In the genomic region with DNA sequence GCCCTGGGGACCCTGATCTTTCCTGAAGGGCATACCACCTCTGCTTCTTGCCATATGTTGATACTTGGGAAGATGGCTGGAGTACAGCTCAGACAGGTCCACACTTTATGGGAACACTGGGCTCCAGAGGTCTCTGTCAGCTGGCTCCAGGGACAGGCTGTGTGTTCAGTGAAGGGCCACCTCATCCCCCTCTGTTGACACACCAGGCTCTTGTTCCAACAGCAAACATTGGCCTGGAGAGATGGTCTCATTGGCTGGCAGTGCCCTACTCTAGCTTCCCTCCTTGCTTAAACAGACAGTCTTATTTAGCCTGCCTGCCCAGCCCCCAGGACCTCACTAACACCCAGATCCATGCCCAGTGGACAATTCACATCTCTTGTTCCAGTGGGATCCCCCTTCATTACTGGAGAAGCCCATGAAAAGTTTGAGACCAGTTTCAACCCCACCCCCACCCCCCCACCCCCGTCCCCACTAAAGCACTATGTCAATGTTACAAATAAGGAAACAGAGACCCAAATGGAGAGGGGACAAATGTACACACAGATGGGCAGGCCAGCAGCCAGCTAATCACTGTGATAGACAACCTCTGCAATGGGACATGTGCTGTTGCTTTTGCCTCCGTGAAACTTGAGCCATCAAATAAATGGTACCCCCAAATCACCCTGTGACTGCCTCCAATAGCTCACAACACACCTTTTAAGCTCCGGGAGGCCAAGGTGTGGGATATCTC, we compare ENCODE assay signal across 23 mouse cellular contexts. TPM values are rescaled to one million over a fixed set of nuclear protein-coding genes. Genes with fewer than 3 reads are reported as not detected.
DNase-seq lines count a peak whose midpoint lies in the region; ATAC-seq and TF ChIP-seq lines count a peak whose summit lies in the region.
"Had no signal": no experiment of that assay in that cellular context is flagged by ENCODE, and none has a peak within 500 bp of the region (broad histone marks: within the 10 kb centered on the region; RNA-seq: fewer than 3 reads in every experiment).

No protein-coding gene starts in this region.

- TF ChIP-seq EP300 in lung, postnatal 0 days (IDR thresholded peaks at IDR 0.05) = no peak

- H3K27me3 ChIP-seq in lung, postnatal 0 days (replicated peaks; ENCODE audit: insufficient read depth, low read length) = no peaks in the 10 kb centered on the region
- H3K27me3 ChIP-seq in liver, embryonic 13.5 days = no peaks in the 10 kb centered on the region
- H3K27me3 ChIP-seq in stomach, embryonic 14.5 days (ENCODE audit: control insufficient read depth, insufficient read depth, low read length) = no peaks in the 10 kb centered on the region

- H3K36me3 ChIP-seq in lung, postnatal 0 days (ENCODE audit: insufficient read depth, low read length) = no peaks in the 10 kb centered on the region
- no peaks in the 10 kb centered on the region for H3K36me3 ChIP-seq in liver, embryonic 13.5 days
- H3K36me3 ChIP-seq in stomach, embryonic 14.5 days (ENCODE audit: control insufficient read depth, insufficient read depth, low read length) = no peaks in the 10 kb centered on the region
- H3K36me3 ChIP-seq: heart, embryonic 12.5 days; hindbrain, embryonic 13.5 days; kidney, embryonic 15.5 days had no signal

- H3K4me3 ChIP-seq in lung, postnatal 0 days (ENCODE audit: low read depth, low read length) = no peak overlapping the region
- no peak overlapping the region for H3K4me3 ChIP-seq in liver, embryonic 13.5 days (replicated peaks)
- H3K4me3 ChIP-seq in stomach, embryonic 14.5 days (ENCODE audit: low read depth, low read length) = no peak overlapping the region
- H3K4me3 ChIP-seq: erythroblast, embryonic 14.5 days; heart, embryonic 12.5 days; hindbrain, embryonic 13.5 days; kidney, embryonic 15.5 days had no signal

- H3K4me1 ChIP-seq in lung, postnatal 0 days (ENCODE audit: insufficient read depth, low read depth, low read length) = no peaks in the 10 kb centered on the region
- no peaks in the 10 kb centered on the region for H3K4me1 ChIP-seq in liver, embryonic 13.5 days (replicated peaks)
- H3K4me1 ChIP-seq in stomach, embryonic 14.5 days (ENCODE audit: control insufficient read depth, insufficient read depth, low read length) = no peaks in the 10 kb centered on the region
- H3K4me1 ChIP-seq: heart, embryonic 12.5 days had no signal

- no peaks in the 10 kb centered on the region for H3K9me3 ChIP-seq in lung, postnatal 0 days (ENCODE audit: low read length)
- no peaks in the 10 kb centered on the region for H3K9me3 ChIP-seq in liver, embryonic 13.5 days (replicated peaks)
- H3K9me3 ChIP-seq in stomach, embryonic 14.5 days (ENCODE audit: control insufficient read depth, low read depth, low read length) = no peaks in the 10 kb centered on the region
- H3K9me3 ChIP-seq: heart, embryonic 12.5 days; hindbrain, embryonic 13.5 days; kidney, embryonic 15.5 days had no signal

- ATAC-seq in lung, postnatal 0 days = peak; percentile 46; the same call in 1 of the 2 replicates
- ATAC-seq in liver, embryonic 13.5 days (ENCODE audit: low read depth) = peak; percentile 82
- 0 out of 2 replicates have a peak, but pooled peaks have one; percentile 42 for ATAC-seq in stomach, embryonic 14.5 days (ENCODE audit: insufficient number of reproducible peaks, insufficient read depth, low FRiP score, low read depth)

- no peak overlapping the region for H3K27ac ChIP-seq in lung, postnatal 0 days (ENCODE audit: low read length)
- H3K27ac ChIP-seq in liver, embryonic 13.5 days = no peak overlapping the region
- no peak overlapping the region for H3K27ac ChIP-seq in stomach, embryonic 14.5 days (ENCODE audit: low read length)
- H3K27ac ChIP-seq: hindbrain, embryonic 13.5 days; kidney, embryonic 15.5 days had no signal

- WGBS in lung, postnatal 0 days = 30% methylated on average over 3 of the region's 3 CpGs
- 34% methylated on average over 3 of the region's 3 CpGs for whole genome bisulfite sequencing in liver, embryonic 13.5 days (ENCODE audit: insufficient replicate concordance)
- WGBS in stomach, embryonic 14.5 days = 54% methylated on average over 3 of the region's 3 CpGs

- no peak overlapping the region for H3K4me2 ChIP-seq in lung, postnatal 0 days (replicated peaks; ENCODE audit: low read depth, low read length)
- H3K4me2 ChIP-seq in liver, embryonic 13.5 days = no peak overlapping the region
- no peak overlapping the region for H3K4me2 ChIP-seq in stomach, embryonic 14.5 days (replicated peaks; ENCODE audit: low read depth, low read length)
- H3K4me2 ChIP-seq: heart, embryonic 12.5 days; hindbrain, embryonic 13.5 days; kidney, embryonic 15.5 days had no signal

- TF ChIP-seq CTCF in lung, postnatal 0 days (IDR thresholded peaks at IDR 0.05) = no peak

- H3K9ac ChIP-seq in lung, postnatal 0 days (replicated peaks; ENCODE audit: low read depth) = no peak overlapping the region
- no peak overlapping the region for H3K9ac ChIP-seq in liver, embryonic 13.5 days
- no peak overlapping the region for H3K9ac ChIP-seq in stomach, embryonic 14.5 days (replicated peaks; ENCODE audit: low read depth, low read length)
- H3K9ac ChIP-seq: heart, embryonic 12.5 days; hindbrain, embryonic 13.5 days; kidney, embryonic 15.5 days had no signal

- DNase-seq in lung, postnatal 0 days (ENCODE audit: low spot score) = peak; percentile 13
- DNase-seq in lung, postnatal 36 days = no peak
- no peak for DNase-seq in liver, embryonic 13.5 days
- DNase-seq in right cerebral cortex, postnatal 4 days = no peak
- DNase-seq in heart, adult 8-10 months (ENCODE audit: low spot score) = no peak
- DNase-seq: adrenal gland, postnatal 25 days; B cell, adult 2 months; cerebellum, adult 11-12 months; cerebellum, postnatal 10 days; gastrocnemius, postnatal 25 days; heart, adult 11 months; heart, postnatal 4 days; kidney, adult 18-20 months; kidney, postnatal 25 days; midbrain, embryonic 14.5 days; thymus, postnatal 4 days had no signal

RNA-seq across cellular contexts. Expression of a gene that starts 22.6 kb away (rescaled TPM):
- 1.4 and 3.0 TPM in 2 replicates for polyA plus RNA-seq in lung, postnatal 0 days (2015; fragmentation: Nextera tagmentation; extraction: Ambion mirVana)
- polyA plus RNA-seq in liver, embryonic 13.5 days (2015; fragmentation: Nextera tagmentation; extraction: Ambion mirVana) = 0.10 and 0.21 TPM in 2 replicates
- polyA plus RNA-seq in stomach, embryonic 14.5 days (2014; fragmentation: Nextera tagmentation; extraction: Ambion mirVana) = 1.2 and 1.6 TPM in 2 replicates
- 10 to 100 TPM; 33.2 to 39.1 (median 35.8) TPM for total RNA-seq in heart, adult 8-10 months (2022)
- total RNA-seq: common myeloid progenitor, adult 5-6 weeks; monocyte, adult 5-6 weeks had no signal
- polyA plus RNA-seq: erythroblast, embryonic 14.5 days had no signal
